Mouse (Mus musculus): Measurements from ENCODE around the gene Mars. TPM values are rescaled to one million over a fixed set of nuclear protein-coding genes. Genes with fewer than 3 reads are reported as not detected.
A peak's percentile ranks its signal among the peaks of the same experiment; 100 is the strongest.
"Not testable (repeated sequence)": the region's sequence is repeated elsewhere in the genome, so short reads cannot be mapped to it uniquely, and the experiment has no call there.

The Mars gene
- total RNA-seq, 2 experiments from 2014 or later: 85.5 to 89.5 TPM

DNA sequence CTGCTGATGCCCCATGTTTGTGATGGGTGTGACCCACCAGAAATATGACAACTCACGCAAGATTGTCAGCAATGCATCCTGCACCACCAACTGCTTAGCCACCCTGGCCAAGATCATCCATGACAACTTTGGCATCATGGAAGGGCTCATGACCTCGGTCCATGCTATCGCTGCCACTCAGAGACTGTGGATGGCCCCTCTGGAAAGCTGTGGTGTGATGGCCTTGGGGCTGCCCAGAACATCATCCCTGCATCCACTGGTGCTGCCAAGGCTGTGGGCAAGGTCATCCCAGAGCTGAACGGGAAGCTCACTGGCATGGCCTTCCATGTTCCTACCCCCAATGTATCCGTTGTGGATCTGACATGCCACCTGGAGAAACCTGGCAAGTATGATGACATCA is 1.9 kb upstream of the Mars start:
- DNase-seq (ENCODE audit: low spot score in 2 of 2): not testable (repeated sequence)

DNA sequence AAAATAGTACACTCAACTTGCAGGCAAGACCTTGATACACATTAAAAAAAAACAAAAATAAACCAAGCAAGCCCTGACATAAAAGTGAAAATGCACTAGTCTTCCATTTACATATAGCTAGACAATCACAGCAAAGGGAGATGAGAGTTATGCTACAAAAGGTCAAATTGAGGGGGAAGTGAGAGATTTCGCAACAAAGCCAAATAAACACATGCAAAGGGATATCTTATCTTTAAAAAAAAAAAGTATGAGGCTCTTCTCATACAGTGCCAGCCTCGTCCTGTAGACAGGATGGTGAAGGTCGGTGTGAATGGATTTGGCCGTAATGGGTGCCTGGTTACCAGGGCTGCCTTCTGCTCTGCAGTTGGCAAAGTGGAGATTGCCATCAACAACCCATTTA is 1.3 kb upstream of the Mars start:
- no peak for DNase-seq (ENCODE audit: low spot score in 2 of 2)

DNA sequence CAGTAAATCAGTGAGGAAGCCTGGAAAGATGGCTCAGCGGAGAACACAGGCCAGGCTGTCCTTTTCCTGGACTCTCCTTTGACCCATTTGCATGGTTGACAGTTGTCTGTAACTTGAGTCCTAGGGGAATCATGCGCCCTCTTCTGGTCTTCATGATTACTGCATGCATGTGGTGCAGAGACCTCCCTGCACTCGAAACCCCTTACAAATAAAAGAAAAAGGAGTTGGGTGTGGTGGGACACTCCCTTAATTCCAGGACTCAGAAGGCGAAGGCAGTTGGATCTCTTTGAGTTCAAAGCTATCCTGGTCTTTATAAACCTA is 730 bp upstream of the Mars start:
- peak in 1 of 2 experiments; percentile 64 for DNase-seq (ENCODE audit: low spot score in 2 of 2)

DNA sequence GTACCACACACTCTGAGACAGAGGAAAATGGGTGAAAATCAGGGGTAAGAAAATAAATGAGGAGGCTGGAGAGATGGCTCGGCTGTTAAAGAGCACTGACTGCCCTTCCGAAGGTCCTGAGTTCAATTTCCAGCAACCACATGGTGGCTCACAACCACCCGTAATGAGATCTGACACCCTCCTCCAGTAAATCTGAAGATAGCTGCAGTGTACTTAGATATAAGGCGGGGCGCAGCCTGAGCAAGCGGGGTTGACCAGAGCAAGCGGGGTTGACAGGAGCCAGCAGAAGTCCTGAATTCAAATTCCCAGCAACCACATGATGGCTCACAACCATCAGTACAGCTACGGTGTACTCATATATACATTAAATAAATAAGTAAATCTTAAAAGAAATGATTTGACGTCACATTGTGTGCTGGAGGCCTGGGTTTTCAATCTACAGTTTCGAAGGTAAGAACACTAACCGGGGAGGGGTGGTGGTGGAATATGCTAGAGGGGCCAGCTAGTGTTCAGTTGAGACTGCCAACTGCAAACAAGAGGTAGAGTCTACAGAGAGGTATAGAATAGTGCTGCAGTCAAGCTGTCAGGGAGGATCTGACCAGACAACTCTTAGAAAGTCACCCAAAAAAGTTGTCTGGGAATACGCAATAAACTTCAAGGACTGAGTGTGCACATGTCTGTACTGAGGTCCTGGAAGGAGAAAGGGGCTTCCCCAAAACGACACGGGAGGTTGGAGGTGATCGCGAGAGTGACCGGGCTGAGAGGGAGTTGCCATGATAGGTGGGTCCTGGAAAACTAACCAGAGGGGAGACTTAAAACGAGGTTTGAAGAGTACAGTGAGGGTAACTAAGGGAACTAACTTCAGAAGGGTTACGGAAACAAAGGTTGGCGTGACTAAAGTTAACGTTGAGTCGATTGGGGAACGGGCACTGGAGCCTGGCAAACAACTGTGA is 787 bp downstream of the Mars start:
- DNase-seq (ENCODE audit: low spot score in 2 of 2): no peak

DNA sequence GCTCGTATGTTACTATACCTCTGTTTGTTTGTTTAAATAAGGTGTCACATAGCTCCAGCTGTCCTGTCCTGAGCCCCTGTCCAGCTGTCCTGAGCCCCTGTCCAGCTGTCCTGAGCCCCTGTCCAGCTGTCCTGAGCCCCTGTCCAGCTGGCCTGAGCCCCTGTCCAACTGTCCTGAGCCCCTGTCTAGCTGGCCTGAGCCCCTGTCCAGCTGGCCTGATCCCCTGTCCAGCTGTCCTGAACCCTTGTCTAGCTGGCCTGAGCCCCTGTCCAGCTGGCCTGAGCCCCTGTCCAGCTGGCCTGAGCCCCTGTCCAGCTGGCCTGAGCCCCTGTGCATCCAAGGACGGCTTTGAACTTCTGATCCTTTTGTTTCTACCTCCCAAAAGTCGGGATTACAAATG is 2.4 kb downstream of the Mars start:
- DNase-seq (ENCODE audit: low spot score in 2 of 2): not testable (repeated sequence)

DNA sequence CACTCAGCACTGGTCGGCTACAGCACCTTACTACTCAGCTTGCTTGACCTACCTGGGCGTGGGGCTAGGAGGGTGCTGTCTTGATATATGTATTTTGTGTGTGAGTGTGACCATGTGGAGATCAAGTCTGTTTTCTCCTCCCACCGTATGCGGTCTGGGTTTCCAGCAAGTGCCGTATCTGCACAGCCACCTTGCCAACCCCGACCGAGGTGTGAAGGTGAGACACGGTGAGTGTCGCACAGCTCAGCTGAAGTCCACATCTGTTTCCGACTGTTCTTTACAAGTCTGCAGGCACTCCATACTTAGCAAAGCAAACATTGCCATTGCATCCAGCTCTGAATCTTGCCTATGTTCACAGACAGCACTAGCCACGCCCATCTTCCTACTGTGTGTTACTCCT is 8.4 kb downstream of the Mars start:
- no peak for DNase-seq (ENCODE audit: low spot score in 2 of 2)

DNA sequence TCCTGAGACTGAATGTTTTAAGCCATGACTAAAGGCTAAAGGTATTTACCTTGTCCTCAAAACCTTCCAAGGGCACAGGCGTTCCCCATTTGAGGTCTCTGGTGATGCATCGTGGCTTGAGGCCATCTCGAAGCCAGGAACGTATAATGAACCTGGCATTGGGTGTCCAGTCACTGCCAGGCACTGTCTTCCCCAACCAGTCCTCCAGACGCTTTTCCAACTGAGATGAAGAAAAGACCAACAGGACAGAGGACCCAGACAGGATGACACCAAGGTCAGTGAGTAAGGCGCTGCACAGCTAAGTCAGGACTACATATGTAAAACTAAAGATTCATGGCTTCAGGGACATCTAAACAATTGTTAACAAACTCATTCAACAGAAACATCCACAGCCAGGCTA is 11.2 kb downstream of the Mars start:
- DNase-seq (ENCODE audit: low spot score in 2 of 2): no peak

DNA sequence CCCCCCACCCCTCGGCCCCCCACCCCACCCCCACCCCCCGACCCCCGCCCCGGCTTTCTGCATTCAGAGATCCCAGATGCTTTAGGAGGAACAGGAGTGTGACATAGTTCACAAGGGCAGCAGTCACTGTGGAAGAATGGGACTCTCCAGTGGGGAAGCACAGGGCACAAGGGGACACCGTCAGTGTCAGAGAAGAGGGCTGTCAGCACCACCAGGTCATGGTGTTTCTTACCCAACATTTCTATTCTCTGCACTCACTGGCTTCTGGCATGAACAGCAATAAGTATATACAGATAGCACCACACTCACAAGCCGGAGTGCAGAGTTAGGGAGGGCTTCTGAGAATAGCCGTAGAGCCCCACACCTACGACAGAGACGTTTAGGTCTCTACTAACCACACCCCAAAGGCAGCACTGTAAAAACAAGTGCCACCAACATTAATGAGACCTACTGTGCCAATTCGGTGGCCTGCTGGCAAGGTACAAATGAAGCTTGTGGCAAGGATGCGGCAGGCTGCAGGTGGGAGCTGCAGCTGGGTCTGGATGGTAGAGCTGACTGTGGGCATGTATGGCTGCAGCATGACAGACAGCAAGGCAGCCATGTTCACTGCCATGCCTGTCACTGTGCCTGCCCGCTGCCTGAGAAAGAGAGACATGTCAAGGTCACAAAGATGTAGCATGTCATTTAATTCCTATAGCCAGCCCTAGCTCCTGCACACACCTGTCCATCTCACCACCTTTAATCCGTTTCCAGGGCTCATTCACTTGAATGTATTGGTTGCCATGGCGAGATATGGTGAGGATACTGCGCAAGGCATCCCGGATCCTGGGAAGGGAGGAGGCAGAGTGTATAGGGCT is 14.3 kb downstream of the Mars start:
- no peak for DNase-seq (ENCODE audit: low spot score in 2 of 2)

DNA sequence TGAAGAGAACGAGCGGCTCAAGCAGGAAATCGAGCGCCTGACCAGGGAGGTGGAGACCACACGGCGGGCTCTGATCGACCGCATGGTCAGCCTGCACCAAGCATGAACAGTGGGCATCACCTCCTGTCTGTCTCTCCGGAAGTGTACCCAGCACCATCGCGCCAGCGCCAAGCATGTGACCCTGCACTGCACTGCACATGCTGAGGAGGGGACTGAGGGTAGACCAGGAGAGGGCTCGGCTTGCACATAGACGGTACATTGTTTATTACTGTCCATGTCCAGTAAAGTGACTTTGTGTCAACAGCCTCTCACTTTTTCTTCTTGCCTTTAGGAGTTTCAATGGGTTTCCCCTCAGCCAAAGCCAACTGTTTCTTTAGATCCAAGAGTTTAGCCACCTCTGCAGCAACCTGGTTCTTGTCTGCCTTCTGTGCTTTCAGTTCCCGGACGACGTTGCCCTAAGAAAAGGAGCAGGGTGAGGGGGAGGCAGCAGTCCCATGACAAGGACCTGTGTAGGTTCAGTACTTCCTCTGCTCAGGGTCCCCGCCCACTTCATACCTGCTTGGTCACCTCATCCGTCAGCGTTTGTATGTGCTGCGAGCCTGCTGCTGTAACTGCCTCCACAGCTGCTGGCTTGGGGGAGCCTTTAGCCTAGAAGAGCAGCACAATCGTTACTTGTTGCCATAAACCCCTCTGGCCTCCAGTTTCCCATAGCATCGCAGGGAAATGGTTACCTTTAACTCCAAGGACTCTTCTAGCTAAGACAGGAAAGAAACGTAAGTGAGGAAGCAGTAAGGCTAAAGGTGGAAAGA is 15.4 kb downstream of the Mars start:
- no peak for DNase-seq (ENCODE audit: low spot score in 2 of 2)

DNA sequence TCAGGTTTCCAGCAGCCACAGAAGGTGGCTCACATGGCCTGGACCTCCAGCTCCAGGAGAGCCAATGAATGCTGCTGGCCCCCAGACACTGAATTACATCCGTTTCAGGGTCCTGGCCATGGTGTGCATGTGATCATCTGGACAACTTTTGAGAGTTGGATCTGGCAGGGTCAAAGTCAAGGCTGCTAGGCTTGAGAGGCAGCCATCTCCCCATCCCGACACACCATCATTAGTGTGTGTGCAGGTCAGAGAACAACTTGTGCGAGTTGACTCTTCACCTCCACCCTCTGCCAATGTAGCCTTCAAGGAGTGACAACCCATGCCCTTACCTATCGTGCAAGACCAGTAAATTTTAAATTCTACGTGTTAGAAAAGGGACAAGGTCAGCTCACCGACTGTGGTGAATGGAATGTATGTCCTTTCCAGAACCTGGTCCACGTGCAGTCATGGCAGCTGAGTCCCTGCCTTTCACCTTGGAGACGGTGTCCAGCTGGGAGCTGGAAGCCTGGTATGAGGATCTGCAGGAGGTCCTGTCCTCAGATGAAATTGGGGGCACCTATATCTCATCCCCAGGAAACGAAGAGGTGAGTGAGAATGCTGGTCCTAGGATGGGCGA is 16.6 kb downstream of the Mars start:
- DNase-seq (ENCODE audit: low spot score in 2 of 2): no peak

DNA sequence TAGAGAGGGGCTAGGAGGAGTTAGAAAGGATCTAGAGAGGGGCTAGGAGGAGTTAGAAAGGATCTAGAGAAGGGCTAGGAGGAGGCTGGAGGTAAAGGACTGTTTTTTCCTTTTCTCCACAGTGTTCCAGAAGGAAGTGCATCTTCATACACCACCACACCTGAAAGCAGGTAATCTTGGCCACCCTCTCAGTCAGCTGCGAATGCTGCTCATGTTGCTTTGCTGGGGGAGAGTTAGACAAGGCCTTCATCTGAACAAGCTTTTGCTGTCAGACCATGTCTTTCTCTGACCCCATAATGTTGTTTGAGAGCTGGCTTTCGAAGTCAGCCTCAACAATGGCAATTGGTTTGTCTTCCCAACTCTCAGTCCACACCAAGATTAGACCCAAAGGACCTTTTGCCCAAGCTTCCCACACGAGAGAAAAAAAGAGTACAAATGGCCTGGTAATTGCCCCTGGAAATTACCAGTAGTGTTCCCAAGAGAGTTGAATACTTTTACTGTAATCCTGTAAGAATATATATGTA is 17.9 kb downstream of the Mars start:
- DNase-seq (ENCODE audit: low spot score in 2 of 2): no peak

DNA sequence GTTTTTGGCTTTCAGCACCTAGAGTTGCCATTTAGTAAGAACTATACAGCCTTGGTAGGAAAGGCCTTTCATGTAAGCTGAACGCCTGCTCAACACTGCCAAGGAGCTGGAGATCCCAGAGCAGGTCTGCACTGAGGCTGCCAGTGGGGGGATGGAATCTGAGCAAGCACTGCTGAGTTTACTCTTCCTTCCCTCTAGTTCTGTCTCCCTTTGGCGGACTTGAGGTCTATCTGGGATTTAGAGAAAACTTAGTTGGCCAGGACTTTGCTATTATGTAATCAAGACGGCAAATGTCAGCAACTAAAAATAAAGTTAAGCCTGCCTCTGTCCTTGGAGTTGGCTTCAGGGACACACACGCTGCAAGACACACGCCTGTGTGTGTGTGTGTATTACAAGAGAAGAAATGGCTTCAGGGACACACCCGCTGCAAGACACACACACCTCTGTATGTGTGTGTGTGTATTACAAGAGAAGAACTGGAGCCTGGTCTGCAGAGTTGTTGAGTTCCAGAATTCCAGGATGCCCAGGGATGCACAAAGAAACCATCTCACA is 18.5 kb downstream of the Mars start:
- no peak for DNase-seq (ENCODE audit: low spot score in 2 of 2)

DNA sequence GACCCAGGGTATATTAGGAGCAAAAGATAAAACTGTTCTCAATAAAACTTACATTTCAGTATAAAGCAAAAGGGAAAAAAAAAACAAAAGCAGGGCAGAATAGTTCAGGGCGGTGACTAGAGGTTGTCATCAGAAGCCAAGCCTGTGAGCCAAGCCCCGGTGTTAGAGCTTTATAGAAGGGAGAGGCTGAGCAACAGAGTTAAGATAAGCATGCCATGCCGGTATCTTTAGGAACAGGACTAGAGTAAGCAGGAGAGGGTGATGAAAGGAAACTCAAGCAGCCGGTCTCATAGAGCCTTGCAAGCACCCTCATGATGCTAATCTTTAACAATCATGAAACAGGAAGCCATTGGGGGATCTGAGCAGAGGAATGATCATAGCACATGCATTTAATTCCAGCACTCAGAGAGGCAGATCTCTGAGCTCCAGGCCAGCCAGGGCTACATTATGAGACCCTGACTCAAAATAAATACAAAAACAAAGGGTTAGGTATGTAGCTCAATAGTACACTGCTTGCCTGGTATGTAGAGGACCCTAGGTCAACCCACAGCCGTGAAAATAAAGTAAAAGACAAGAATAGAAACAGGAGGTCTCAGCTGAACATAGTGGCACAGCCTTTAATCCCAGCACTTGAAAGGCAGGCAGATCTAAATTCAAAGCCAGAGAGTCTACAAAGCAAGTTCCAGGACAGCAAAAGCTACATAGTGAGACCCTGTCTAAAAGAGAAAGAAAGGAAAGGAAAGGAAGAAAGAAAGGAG is 19.5 kb downstream of the Mars start:
- no peak for DNase-seq (ENCODE audit: low spot score in 2 of 2)

DNA sequence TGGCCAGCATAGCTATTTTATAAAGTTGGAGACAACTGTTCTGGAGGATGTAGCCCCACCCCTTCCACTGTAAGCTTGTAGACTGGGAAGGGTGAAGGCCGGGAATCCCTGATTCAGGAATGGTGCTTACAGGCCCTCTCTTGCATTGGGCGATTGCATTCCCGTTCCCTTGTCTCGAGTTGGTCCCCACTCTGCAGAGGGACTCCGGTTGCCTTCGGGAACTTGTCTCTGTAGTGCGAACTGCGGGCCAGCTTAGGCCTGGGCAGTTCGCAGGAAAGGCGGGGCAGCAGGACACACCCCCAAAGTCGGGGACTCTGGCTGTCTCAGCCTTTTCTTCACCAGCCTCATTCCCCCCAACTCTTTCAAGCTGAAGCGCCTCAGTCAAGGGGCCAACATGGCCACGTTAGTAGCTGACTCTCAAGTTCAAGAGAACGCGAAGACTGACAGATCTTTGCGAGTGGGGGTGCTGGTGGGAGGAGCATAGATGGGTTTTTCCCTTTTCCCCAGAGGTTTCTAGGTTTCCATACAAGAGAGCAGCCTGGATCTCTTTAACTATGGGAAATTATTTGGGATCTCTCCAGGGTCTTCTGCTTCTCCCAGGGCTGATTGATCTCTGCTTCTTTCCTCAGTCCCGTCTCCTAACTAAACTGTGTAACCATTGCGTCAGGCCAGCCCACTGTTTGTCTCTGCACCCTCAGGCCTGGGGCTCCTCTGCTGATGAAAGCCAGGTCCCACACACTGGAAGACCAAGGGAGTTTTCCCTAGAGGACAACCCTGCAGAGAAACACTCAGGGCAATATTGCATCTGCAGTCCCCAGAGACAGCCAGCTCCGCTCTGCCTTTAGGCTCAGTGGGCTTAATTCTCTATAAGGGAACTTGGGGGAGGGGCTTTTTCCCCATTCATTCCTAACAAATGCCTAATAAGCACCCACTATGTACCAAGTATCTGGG is 20.4 kb downstream of the Mars start:
- no peak for DNase-seq (ENCODE audit: low spot score in 2 of 2)

DNA sequence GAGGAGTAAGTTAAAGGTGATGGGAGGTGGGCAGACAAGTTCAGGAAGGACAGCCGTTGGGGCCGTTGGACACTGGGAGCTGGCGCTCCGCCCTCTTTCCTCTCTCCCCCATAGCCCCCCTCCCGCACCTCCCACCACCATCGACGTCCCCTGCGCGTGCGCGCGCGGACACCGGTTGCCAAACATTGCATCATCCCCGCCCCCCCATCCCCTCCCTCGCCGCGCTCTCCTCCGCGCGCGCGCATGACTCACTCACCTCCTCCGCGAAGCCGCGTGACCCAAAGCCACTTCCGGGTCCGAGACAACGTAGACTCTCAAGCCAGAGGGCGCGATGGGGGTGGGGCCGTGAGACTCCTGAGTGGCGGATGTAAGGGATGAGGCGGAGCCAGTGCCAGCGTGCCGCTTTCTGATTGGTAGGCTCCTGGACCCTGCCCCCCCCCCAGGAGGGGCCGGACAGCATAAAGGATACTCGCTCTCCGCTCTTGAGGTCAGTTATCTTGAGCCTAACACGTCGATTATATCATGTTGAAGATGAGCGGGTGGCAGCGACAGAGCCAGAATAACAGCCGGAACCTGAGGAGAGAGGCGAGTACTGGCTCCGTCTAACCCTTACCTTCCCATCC is 21.2 kb downstream of the Mars start:
- DNase-seq (ENCODE audit: low spot score in 2 of 2): peak; percentile 99 to 100

DNA sequence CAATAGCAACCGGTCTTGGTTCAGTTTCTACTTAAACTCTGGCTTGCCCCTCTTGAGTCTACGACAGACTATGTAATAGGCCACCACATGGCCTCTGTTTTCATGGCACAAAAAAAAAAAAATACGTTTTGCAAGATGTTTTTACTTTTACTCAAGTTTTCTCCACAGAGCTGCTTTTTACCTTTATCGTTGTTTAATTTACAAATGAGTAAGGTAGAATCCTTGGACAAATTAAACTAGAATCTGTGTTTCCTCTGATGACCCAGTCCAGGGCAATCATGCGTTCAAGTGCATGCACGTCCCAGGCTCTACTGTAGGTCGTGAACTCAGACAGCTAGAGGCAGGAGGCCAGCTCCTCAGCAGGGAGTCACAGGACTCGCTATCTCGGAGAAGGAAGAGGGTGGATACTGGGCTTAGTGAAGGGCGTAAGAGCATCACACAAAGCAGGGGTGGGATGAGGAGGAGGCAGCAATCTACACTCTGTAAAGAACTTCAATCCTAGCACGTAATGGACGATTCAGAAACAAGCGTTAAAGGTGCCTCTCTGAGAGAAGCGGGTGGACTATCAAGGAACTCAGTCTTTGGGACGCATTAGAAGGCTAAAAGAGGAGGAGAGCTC is 21.9 kb downstream of the Mars start:
- no peak for DNase-seq (ENCODE audit: low spot score in 2 of 2)

DNA sequence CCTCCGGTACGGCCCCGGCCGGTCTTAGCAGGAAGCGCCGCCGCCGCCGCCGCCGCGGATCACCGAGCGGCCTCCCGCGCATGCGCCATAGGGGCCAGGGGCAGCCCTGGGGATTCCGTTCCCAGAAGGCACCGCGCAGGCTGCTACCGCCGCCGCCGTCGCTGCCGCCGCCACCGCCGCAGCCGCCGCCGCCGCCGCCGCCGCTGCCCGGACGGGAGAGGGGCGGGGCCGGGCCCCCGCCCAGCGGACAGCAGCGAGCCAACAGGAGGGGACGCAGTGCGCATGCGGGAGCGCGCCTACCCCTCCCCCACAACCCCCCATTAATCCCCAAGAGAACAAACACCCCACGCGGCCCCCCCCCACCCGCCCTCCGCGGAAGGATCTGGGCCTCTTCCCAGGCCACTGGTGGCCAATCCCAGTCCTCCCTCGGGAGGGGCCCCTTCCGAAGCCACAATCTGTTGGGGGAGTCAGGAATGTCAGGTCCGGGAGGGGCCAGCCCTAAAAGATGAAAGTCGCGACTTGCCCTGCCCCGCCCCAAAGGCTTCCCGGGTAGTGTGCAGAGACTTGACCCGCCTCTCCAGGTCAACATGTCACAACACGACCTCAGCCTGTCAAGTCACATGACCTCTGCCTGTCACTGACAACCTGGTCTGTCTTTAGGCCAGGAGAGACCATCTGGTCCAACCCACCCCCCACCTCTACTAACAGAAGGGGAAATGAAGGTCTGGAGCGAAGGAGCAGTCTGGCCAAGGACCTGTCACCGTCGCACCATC is 22.6 kb downstream of the Mars start, which contains the start of gene Mbd6:
Gene Mbd6 (minus strand): TSS at position 219 of the 773 bp plus-strand sequence.
- peak; percentile 76 to 79 for DNase-seq (ENCODE audit: low spot score in 2 of 2)
